Mouse (Mus musculus): ENCODE data around the gene Clec2l.

Gene Clec2l

DNA sequence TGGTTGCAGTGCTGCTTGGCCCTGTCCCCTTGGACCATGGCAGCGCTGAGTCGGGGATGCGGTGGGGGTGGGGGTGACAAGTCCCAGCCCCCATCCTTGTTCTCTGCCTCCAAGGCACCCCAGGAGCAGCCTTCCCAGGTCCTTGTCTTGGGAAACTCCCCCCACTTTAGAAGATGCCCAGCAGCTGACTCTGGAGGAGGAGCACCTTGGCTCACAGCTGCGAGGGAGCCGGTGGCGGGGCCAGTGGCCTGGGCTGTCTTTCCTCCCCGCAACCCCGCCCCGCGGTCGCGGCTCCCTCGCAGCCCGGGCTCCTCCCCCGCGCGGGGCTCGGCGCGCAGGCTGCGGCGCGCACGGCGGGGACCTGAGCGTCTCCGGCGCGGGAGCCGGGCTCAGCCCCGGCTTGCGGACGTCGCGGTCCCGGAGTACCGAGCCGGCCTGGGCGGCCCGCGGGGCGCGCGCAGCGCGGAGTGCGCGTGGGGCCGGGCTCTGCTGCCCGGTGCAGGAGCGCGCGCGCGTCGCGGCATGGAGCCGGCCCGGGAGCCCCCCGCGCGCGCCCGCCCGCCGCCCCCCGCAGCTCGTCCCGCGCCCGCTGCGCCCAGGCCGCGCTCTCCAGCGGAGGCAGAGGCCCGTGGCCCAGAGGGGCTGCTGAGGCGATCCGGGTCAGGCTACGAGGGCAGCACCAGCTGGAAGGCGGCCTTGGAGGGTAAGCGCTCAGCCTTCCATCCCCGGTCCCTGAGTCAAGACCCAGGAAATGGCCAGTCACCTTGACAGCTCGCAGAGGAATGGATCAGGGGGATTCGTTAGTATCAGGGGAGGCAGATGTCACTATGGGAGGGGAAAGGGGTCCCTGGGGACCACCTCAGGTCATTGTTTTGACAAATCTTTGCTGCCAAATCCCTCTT lies at the start of gene Clec2l:
TSS of gene Clec2l (plus strand) at position 356 of the 902 bp plus-strand sequence.
- CTCF ChIA-PET = interaction anchor here in 3 of 4 experiments (0.5 to 2.8 kb wide), 5 partner anchors 13 to 1718 kb away, joined by 3 to 8 read pairs (median 6); no protein-coding TSS in a partner anchor
- POLR2A ChIA-PET = interaction anchor here in 3 of 4 experiments (0.6 to 1.4 kb wide), 5 partner anchors 9 to 281 kb away, joined by 3 to 7 read pairs (median 3); partner anchors contain the start of genes Fmc1 (in 1 of the 3) and Hipk2 (in 1 of the 3)

DNA sequence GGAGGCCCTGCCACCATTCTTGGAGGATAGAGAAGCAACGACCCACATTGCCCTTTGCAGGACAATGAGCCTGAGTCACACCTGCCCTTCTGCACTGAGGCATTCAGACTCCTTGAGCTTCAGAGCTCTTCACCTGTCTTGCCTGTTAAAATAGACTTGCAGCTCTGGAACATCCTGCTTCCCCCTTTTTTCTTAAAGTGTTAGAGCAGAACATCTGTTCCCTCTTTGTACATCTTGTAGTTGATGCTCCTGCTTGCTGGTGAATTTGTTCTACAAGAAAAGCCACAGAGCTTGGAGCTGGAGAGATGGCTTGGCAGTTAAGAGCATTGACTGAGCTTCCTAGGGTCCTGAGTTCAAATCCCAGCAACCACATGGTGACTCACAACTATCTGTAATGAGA lies 40.5 kb upstream of the Clec2l start:
- CTCF ChIA-PET = no interaction called here
- POLR2A ChIA-PET = interaction anchor here in 2 of 4 experiments (1.1 to 4.6 kb wide), 6 partner anchors 7 to 107 kb away, joined by 3 to 17 read pairs (median 10); partner anchors contain the start of gene Klrg2 (in 2 of the 2)

DNA sequence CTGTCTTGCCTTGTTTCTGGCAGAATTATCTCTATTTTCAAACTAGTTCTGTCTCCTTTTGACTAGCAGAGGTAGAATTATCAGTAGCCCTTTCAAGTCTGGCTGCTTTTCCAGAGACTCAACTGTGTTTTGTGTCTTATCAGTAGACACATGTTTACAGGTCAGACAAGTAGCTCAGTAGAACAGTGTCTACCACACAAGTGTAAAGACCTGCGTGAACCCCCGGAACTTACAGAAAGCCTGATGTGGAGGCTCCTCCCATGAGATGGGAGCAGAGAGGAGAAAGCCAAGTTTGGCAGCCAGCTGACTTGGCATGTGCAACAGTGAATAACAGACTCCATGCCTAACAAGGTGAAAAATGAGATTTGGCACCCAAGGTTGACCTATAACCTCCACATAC lies 39.4 kb upstream of the Clec2l start:
- CTCF ChIA-PET = no interaction called here
- POLR2A ChIA-PET = interaction anchor here in 1 of 4 experiments (2.6 kb wide), 1 partner anchor 12 kb away, joined by 16 read pairs; the partner anchor contains the start of gene Klrg2

DNA sequence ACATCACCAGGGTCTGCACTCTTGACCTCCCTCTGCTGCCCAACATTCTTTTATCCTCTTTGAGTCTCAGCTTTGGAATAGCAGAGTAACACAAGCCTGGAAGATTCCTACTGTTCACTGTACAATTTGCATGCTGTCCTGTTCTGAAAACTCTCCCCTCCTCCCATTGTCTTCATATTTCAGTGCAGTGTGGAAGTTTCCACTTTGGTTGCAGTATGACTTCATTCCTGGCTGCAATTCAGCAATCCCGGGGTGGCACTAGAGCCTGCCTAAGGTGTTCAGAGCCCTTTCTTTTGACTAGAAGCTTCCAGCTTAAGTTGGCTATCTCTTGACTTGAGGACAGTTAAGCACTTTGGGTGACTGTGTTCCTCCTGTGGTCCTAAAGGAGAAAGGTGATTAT lies 38.4 kb upstream of the Clec2l start:
- POLR2A ChIA-PET = interaction anchor here in 1 of 4 experiments (0.6 to 3.9 kb wide), 6 partner anchors 9 to 47 kb away, joined by 3 to 32 read pairs (median 3); partner anchors contain the start of gene Klrg2
- CTCF ChIA-PET = interaction anchor here in 1 of 4 experiments (0.6 kb wide), 1 partner anchor 62 kb away, joined by 3 read pairs; no protein-coding TSS in a partner anchor

DNA sequence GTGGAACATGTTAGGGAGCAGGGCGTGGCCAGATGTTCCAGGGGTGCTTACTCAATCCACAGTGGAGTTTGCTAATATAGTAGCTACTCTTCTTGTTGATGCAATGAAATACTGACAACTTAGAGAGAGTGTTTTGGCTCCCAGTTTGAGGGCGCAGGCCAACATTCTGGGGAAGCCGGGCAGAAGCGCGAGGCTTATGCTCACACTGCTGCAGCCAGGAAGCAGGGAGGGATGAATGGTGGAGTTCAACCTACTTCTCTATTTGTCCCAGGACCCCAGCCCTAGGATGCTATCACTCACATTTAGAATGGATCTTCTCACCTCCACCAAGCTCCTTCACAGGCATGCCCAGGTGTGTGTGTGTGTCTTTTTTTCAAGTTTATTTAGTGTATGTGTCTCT lies 36.8 kb upstream of the Clec2l start:
- ChIA-PET POLR2A (interaction anchor here in 1 of 4 experiments (0.5 to 3.9 kb wide), 7 partner anchors 7 to 75 kb away, joined by 3 to 32 read pairs (median 3); partner anchors contain the start of genes Klrg2 and Luc7l2), CTCF (interaction anchor here in 1 of 4 experiments (0.7 kb wide), 1 partner anchor 11 kb away, joined by 6 read pairs; no protein-coding TSS in a partner anchor)

DNA sequence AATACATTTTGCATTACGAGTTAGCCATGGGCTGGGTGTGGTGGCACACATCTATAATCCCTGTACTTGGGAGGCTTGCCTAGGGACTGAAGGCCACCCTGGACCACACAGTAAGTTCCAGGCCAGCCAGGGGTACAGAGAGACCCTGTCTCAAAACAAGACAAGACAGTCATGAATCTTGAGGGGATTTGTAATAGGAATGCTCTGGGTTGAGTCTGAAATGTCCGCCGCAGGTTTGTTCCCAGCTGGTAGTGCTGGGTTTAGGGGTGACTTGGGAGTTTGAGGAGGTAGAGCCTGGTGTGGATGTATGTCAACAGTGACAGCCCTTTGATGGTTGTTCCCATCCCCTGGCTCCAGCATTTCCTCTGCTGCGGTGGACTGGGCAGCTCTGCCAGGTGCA lies 35.8 kb upstream of the Clec2l start:
- CTCF ChIA-PET = no interaction called here
- POLR2A ChIA-PET = interaction anchor here in 1 of 4 experiments (3.9 kb wide), 1 partner anchor 9 kb away, joined by 32 read pairs; the partner anchor contains the start of gene Klrg2

DNA sequence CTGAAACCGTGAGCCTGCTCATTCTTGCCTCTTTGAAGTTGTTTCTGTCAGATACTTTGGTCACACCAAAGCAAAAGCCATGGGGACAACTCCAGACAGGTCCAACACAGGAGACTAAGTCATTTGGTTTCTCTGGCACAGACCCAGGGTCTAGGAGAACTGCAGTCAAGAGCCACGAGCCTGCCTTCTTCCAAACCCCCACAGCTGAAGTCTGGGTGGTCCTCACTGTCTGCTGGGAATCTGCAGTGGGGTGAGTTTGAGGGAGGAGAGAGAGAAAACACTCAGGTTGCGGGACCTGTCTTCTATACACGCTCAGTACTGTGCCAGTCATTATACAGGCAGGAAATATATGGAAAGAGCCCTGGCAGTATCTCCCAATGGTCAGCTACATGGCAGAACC lies 35.4 kb upstream of the Clec2l start:
- ChIA-PET CTCF (no interaction called here), POLR2A (interaction anchor here in 1 of 4 experiments (1.5 to 3.9 kb wide), 2 partner anchors 8 to 21 kb away, joined by 6 to 32 read pairs; partner anchors contain the start of gene Klrg2)

DNA sequence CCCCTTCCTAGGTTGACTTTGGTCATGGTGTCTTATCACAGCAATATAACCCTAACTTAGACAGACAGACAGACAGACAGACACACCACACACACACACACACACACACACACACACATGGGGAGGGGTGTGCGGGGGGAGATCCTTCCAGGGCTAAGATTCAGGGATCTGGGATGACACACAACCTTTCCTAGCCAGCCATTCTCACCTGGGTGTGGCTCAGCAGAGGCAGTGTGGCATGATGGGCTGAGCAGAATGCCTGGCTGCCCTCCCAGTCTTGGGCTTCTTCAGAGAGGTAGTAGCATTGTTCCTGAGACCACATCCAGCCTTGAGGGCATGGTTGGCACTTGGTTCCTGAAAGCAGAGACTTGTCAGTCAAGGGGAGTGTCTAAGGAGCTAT lies 33.3 kb upstream of the Clec2l start:
- CTCF ChIA-PET = interaction anchor here in 1 of 4 experiments (1.0 kb wide), 1 partner anchor 21 kb away, joined by 3 read pairs; no protein-coding TSS in a partner anchor
- POLR2A ChIA-PET = interaction anchor here in 2 of 4 experiments (0.7 to 2.5 kb wide), 10 partner anchors 9 to 80 kb away, joined by 3 to 17 read pairs (median 4); partner anchors contain the start of gene Luc7l2 (in 2 of the 2)

DNA sequence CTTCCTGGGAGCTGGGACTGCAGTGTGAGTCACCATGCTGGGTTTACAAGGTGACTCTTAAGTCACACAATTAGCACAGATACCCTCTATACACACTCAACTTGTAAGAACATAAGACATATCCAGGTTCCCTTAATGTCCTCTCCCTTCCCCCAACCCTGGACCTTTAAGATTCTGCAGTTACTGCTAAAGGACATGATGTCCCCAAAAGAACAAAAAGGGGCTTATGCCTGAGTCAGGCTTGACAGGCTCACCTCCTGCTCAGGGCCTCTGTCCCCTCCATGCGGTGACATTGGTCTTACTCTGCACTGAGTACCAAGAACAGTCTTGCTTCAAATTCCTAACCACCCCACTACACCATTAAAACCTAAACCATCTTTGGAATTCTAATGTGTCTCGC lies 30.0 kb upstream of the Clec2l start:
- CTCF ChIA-PET = no interaction called here
- POLR2A ChIA-PET = interaction anchor here in 1 of 4 experiments (0.6 kb wide), 1 partner anchor 212 kb away, joined by 3 read pairs; no protein-coding TSS in a partner anchor

DNA sequence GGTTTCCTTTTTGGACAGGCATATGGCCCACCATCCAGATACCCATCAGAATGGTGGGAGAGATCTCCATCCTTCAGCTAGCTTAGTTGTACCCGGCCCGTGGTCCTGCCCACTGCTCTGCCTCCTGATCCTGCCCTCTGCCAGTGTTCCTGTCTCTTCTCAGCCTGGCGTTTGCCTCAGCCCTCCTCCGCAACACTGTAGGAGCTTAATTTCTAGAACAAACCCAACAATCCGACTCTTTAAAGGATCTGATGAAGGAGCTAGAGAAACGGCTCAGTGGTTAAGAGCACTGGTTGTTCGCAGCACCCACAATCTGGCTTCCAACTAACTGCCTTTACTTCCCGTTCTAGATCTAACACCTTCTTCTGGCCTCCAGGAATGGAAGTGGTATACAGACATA lies 28.4 kb upstream of the Clec2l start:
- POLR2A ChIA-PET = interaction anchor here in 3 of 4 experiments (0.6 to 5.0 kb wide), 12 partner anchors 8 to 599 kb away, joined by 3 to 32 read pairs (median 3); partner anchors contain the start of genes Luc7l2 (in 2 of the 3), Fmc1 (in 1 of the 3) and Zc3hav1l (in 1 of the 3)

DNA sequence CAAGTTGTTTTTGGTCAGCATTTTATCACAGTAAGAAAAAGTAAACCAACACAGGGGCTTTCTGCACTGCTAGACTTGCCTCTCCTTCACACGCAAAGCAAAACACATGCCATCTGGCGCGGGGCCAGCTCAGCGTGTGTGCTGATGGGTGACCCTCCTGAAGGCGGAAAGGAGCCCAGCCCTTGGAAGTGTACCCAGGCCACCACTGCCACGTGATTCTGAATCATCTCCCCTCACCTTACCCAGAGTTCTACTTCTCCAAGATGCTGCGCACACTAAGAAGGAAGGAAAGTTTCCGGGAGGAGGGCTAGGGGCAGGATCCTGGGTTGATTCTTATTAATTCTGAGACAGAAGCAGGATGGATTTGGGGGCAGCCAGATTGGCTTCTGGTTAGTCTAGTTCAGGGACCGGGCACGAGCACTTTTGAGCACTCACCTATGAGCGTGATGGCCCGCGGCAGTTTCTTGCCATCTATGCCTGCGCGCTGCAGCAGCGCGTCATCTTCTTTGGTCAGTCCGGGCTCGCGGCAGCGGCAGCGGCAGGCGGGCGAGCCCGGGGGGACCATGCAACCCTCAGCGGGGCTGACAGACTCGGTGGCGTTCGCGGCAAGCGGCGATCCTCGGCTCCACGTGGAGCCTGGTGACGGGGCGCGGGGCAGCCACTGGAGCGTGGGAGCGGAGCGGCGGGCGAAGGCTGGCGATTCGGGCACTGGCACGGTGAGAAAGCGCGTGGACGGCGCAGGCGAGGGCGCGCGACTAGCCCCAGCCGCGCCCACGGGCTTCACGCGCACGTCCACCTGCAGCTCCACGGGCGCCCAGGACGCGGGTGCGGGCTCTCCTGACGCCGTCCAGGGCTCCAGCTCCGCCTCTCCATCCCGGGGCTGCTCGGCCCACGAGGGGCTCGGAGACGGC lies 26.7 kb upstream of the Clec2l start:
- CTCF ChIA-PET = interaction anchor here in 3 of 4 experiments (0.5 to 3.9 kb wide), 6 partner anchors 8 to 290 kb away, joined by 3 to 18 read pairs (median 6); no protein-coding TSS in a partner anchor
- POLR2A ChIA-PET = interaction anchor here (0.6 to 5.0 kb wide), 18 partner anchors 9 to 103 kb away, joined by 3 to 32 read pairs (median 4); partner anchors contain the start of genes Fmc1 (in 3 of the 4) and Luc7l2 (in 2 of the 4)

More for the DNA sequence above, 28.4 kb upstream of the Clec2l start:
- CTCF ChIA-PET = interaction anchor here in 1 of 4 experiments (1.3 to 3.9 kb wide), 2 partner anchors 8 to 15 kb away, joined by 4 to 18 read pairs; no protein-coding TSS in a partner anchor

DNA sequence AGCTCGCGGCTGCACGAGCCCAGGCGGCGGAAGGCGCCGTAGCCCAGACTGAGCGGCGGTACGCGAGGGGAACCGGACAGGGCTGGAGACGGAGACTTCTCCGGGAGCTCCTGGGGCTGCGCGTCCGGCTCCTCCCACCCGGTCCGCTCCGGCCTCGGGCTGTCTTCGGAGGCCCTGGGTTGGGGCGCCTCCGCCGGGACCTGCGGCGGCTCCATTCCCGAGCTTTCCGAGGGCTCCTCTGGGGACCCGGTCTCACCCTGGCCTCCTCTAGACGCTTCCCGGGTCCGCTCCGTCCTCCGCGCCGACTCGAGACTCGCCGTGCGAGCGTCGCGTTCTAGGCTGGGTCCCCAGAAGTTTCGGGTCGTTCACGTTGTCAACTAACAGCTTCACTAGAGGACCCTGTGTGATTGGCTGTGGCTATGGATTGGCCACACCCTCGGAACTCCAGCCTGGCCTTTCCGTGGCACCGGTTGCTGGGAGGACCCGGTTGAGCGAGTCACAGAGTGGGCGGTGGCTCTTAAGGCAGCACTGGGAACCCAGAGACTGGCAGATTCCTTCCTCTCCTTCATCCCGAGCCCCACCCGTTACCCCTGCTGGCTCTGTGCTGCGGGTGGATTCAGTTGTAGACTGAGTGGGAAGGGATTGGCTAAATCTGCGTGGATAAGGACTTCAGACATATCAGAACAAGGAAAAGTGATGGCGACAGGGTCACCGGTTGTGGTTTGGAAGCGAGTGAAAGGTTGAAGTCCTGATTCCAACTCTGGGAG lies 25.8 kb upstream of the Clec2l start, which contains the start of gene Klrg2:
TSS of gene Klrg2 (minus strand) at position 391 of the 767 bp plus-strand sequence.
- POLR2A ChIA-PET = interaction anchor here (0.6 to 5.0 kb wide), 18 partner anchors 9 to 104 kb away, joined by 3 to 32 read pairs (median 4); partner anchors contain the start of genes Fmc1 (in 4 of the 4) and Luc7l2 (in 2 of the 4)

DNA sequence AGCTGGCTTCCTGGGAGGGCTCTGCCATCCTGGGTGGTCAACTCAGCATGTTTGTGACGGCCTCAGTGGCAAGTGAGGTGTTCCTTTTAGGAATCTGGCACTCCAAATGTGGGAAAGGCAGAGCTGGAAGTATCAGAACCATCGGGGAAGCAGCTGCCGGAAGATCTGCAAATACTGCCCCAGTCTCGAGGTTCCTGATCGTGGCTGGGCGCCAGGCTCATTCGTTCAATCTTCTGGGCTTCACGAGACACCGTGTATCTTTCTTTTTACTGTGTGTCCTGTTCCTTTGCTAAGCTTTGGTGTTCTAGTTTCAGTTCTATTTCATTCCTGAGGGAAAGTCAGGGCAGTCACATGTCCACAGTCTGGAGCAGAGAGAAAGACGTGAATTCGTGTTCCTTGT lies 22.5 kb upstream of the Clec2l start:
- ChIA-PET CTCF (interaction anchor here in 2 of 4 experiments (0.8 to 1.1 kb wide), 3 partner anchors 9 to 10 kb away, joined by 3 to 4 read pairs (median 3); no protein-coding TSS in a partner anchor), POLR2A (interaction anchor here in 2 of 4 experiments (0.6 to 1.8 kb wide), 5 partner anchors 9 to 621 kb away, joined by 3 to 4 read pairs (median 3); partner anchors contain the start of gene Luc7l2 (in 1 of the 2))

More for the DNA sequence above, 25.8 kb upstream of the Clec2l start, which contains the start of gene Klrg2:
- CTCF ChIA-PET = interaction anchor here in 3 of 4 experiments (0.5 to 3.9 kb wide), 3 partner anchors 11 to 13 kb away, joined by 6 to 18 read pairs (median 12); no protein-coding TSS in a partner anchor

DNA sequence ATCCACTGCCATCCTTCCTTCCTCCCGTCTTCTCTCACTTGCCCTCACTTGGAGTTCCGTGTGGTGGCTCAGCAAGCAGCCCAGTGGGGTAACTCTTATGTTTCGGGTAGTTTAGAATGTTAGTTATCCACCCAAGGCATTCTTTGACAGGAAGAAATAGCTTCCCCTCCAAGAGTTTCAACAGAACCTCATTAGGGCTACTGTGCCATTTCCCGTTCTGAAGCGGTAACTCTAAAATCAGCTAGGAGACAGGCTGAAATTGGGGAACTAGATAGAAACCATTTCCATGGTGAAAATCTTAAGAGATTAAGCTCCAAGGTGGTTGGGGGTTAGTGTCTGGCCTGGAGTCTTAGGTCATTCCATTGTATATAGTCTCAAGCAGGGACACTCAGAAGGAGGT lies 21.6 kb upstream of the Clec2l start:
- ChIA-PET CTCF (interaction anchor here in 2 of 4 experiments (1.2 to 1.7 kb wide), 2 partner anchors 9 kb away, joined by 3 to 11 read pairs; no protein-coding TSS in a partner anchor), POLR2A (interaction anchor here in 2 of 4 experiments (0.9 to 1.8 kb wide), 4 partner anchors 10 to 90 kb away, joined by 4 to 7 read pairs (median 4); partner anchors contain the start of gene Luc7l2 (in 1 of the 2))

DNA sequence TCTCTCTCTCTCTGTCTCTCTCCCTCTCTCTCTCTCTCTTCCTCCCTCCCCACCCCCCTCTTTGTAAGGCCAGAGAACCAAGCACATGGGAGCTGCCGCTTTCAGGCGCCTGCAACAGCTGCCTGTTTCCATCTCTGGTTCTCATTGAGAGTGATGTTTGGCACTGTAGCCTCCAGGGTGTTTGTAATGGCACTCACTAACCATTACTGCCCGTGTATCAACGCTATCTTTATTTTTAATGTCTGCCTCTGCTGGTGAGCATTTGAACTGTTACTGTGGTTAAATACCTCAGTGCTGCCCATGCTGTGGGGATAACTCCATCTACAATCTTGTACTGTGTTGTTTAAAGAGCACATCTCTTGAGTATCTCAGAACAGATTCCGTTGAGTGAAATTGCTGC lies 21.2 kb upstream of the Clec2l start:
- ChIA-PET CTCF (interaction anchor here in 3 of 4 experiments (1.2 to 1.7 kb wide), 3 partner anchors 9 to 10 kb away, joined by 3 to 11 read pairs (median 4); no protein-coding TSS in a partner anchor), POLR2A (interaction anchor here in 2 of 4 experiments (0.6 to 1.8 kb wide), 5 partner anchors 11 to 348 kb away, joined by 3 to 7 read pairs (median 4); partner anchors contain the start of gene Luc7l2 (in 1 of the 2))

DNA sequence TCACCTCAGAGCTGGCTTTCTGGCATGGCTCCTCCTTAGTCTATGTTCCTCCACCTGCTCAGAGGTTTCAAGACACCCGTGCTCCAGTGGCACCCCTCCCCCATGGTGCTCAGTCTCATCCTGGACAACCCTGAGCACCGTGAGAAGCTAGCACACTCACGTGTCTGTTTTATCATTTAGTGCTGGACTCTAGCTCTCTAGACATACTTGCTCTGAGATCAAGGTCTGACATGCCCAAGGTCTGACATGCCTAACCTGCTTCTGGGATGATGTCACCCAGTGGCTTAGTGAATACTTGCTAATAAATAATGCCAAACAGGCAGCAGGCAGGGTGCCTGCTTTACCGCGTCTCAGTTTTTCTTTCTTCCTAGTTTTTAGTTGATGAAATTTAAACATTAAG lies 20.3 kb upstream of the Clec2l start:
- POLR2A ChIA-PET = interaction anchor here in 1 of 4 experiments (1.2 to 1.4 kb wide), 2 partner anchors 15 to 99 kb away, joined by 3 to 5 read pairs; no protein-coding TSS in a partner anchor
- CTCF ChIA-PET = interaction anchor here in 2 of 4 experiments (1.3 to 1.7 kb wide), 4 partner anchors 8 to 268 kb away, joined by 3 to 11 read pairs (median 4); no protein-coding TSS in a partner anchor
